Mouse (Mus musculus) heart, embryonic 16.5 days (tissue): ENCODE results near the gene Lrrc75b. TPM values are rescaled to one million over a fixed set of nuclear protein-coding genes. Genes with fewer than 3 reads are reported as not detected.
"Not testable (repeated sequence)": the region's sequence is repeated elsewhere in the genome, so short reads cannot be mapped to it uniquely, and the experiment has no call there.

ENCODE experiments used
- ATAC-seq: fragments of 200-750 bp; cut with Nextera tagmentation; replicated peaks from 2 replicates; pipeline ENCODE4 v1.8.0; 2017; ENCODE audit warnings: moderate number of reproducible peaks; ENCODE audit not compliant: insufficient read depth, low FRiP score; ENCODE audit errors: extremely low read depth
- H3K27ac ChIP-seq: fragments of 300-500 bp; sonication (generic); 2 replicates; pipeline ENCODE4 v1.5.1; 2014; ENCODE audit warnings: mild to moderate bottlenecking, low read length, control low read depth, moderate library complexity
- H3K27me3 ChIP-seq: fragments of 300-500 bp; sonication (generic); 2 replicates; pipeline ENCODE4 v1.6.1; 2014; ENCODE audit warnings: low read length, mixed read lengths; ENCODE audit not compliant: control insufficient read depth, insufficient read depth
- H3K36me3 ChIP-seq: fragments of 300-500 bp; sonication (generic); 2 replicates; pipeline ENCODE4 v1.6.1; 2014; ENCODE audit not compliant: control insufficient read depth, insufficient read depth
- H3K4me1 ChIP-seq: fragments of 300-500 bp; sonication (generic); 2 replicates; pipeline ENCODE4 v1.6.1; 2014; ENCODE audit warnings: low read length, mixed read lengths; ENCODE audit not compliant: control insufficient read depth, insufficient read depth
- H3K4me2 ChIP-seq: fragments of 300-500 bp; sonication (generic); 2 replicates; pipeline ENCODE4 v1.6.1; 2014; ENCODE audit warnings: low read depth, mild to moderate bottlenecking, control low read depth, low read length
- H3K4me3 ChIP-seq: fragments of 300-500 bp; sonication (generic); 2 replicates; pipeline ENCODE4 v1.5.1; 2014; ENCODE audit warnings: mild to moderate bottlenecking, control low read depth, low read length
- H3K9ac ChIP-seq: fragments of 300-500 bp; sonication (generic); 2 replicates; pipeline ENCODE4 v1.6.1; 2014; ENCODE audit warnings: low read length, control low read depth
- H3K9me3 ChIP-seq: fragments of 300-500 bp; sonication (generic); replicated peaks from 2 replicates; pipeline ENCODE4 v1.6.1; 2016; ENCODE audit warnings: low read length; ENCODE audit not compliant: control insufficient read depth
- WGBS: fragments of 180-500 bp; shearing (Covaris S2); extraction: QIAGEN DNeasy Blood & Tissue Kit; methylation state at CpG from one replicate; pipeline ENCODE4 v1.1.7; 2014; 5-methylcytosine and 5-hydroxymethylcytosine counted together
- polyA plus RNA-seq: library from polyadenylated mRNA; unstranded; fragments of >200 nt; fragmentation: Nextera tagmentation; extraction: Ambion mirVana; gene quantifications from 2 replicates; pipeline ENCODE4 v1.2.1, GENCODE M21; 2015

Gene Lrrc75b
- polyA plus RNA-seq, 1 experiment from 2014 or later = 2.7 TPM

GRCm38 (mm10) chr10:75534216-75534615 lies 25.9 kb downstream of the Lrrc75b start:
- Histone ChIP-seq H3K4me2 (no peak overlapping the region), H3K9ac (no peak overlapping the region), H3K4me3 (no peak overlapping the region), H3K27me3 (no peaks in the 10 kb centered on the region), H3K9me3 (no peaks in the 10 kb centered on the region), H3K4me1 (peaks cover 21% of the 10 kb centered on the region), H3K36me3 (peaks cover 16% of the 10 kb centered on the region), H3K27ac (peak overlapping the region; percentile 72)
- ATAC-seq = no peak
- 90% methylated on average over 8 of the region's 8 CpGs for WGBS

- 84% methylated on average over 9 of the region's 9 CpGs for WGBS
- no peak overlapping the region for H3K9ac ChIP-seq
- no peak for ATAC-seq
- H3K4me3 ChIP-seq = no peak overlapping the region
- H3K36me3 ChIP-seq = peaks cover 19% of the 10 kb centered on the region
- H3K4me1 ChIP-seq = peaks cover 21% of the 10 kb centered on the region
- H3K4me2 ChIP-seq = no peak overlapping the region
- no peaks in the 10 kb centered on the region for H3K27me3 ChIP-seq
- no peak overlapping the region for H3K27ac ChIP-seq
- H3K9me3 ChIP-seq = no peaks in the 10 kb centered on the region
Observed at GRCm38 (mm10) chr10:75531532-75532090, 28.5 kb downstream of the Lrrc75b start.

- H3K27me3 ChIP-seq = no peaks in the 10 kb centered on the region
Observed at GRCm38 (mm10) chr10:75530322-75530721, 29.8 kb downstream of the Lrrc75b start.

GRCm38 (mm10) chr10:75525450-75525849 lies 34.7 kb downstream of the Lrrc75b start:
- not testable (repeated sequence) for H3K27ac ChIP-seq, H3K9ac ChIP-seq, H3K27me3 ChIP-seq, H3K4me2 ChIP-seq, H3K4me1 ChIP-seq, H3K4me3 ChIP-seq, ATAC-seq, H3K9me3 ChIP-seq
- 94% methylated on average over 9 of the region's 9 CpGs for WGBS
- peaks cover 29% of the 10 kb centered on the region for H3K36me3 ChIP-seq

More at GRCm38 (mm10) chr10:75530322-75530721, 29.8 kb downstream of the Lrrc75b start:
- Histone ChIP-seq H3K36me3 (peaks cover 19% of the 10 kb centered on the region), H3K9me3 (no peaks in the 10 kb centered on the region), H3K4me3 (no peak overlapping the region), H3K4me1 (peaks cover 14% of the 10 kb centered on the region), H3K4me2 (no peak overlapping the region), H3K9ac (no peak overlapping the region), H3K27ac (no peak overlapping the region)
- 94% methylated on average over 2 of the region's 2 CpGs for WGBS
- ATAC-seq = no peak

GRCm38 (mm10) chr10:75521643-75522042 lies 38.5 kb downstream of the Lrrc75b start:
- H3K9me3 ChIP-seq = no peaks in the 10 kb centered on the region
- WGBS = 92% methylated on average over 4 of the region's 4 CpGs
- peaks cover 34% of the 10 kb centered on the region for H3K36me3 ChIP-seq
- no peak overlapping the region for H3K27ac ChIP-seq
- H3K4me1 ChIP-seq = peaks cover 18% of the 10 kb centered on the region
- no peak for ATAC-seq
- no peak overlapping the region for H3K4me3 ChIP-seq
- no peak overlapping the region for H3K4me2 ChIP-seq
- H3K9ac ChIP-seq = no peak overlapping the region
- H3K27me3 ChIP-seq = no peaks in the 10 kb centered on the region

- Histone ChIP-seq H3K4me2 (no peak overlapping the region), H3K4me1 (peaks cover 27% of the 10 kb centered on the region), H3K27ac (no peak overlapping the region), H3K9ac (no peak overlapping the region), H3K27me3 (no peaks in the 10 kb centered on the region), H3K9me3 (no peaks in the 10 kb centered on the region), H3K36me3 (peaks cover 34% of the 10 kb centered on the region), H3K4me3 (no peak overlapping the region)
- 90% methylated on average over 5 of the region's 5 CpGs for WGBS
- no peak for ATAC-seq
Observed at GRCm38 (mm10) chr10:75520581-75520980, 39.5 kb downstream of the Lrrc75b start.

GRCm38 (mm10) chr10:75517758-75518143 lies 42.4 kb downstream of the Lrrc75b start, which contains the start of gene Gucd1:
Gucd1 (minus strand) TSS chr10:75517972.
- H3K27ac ChIP-seq = peak within 1 kb of the TSS; percentile 100
- peak within 1 kb of the TSS; percentile 98 for H3K4me3 ChIP-seq
- peaks cover 21% of the 10 kb centered on the region for H3K36me3 ChIP-seq
- H3K9me3 ChIP-seq = no peaks in the 10 kb centered on the region
- no peaks in the 10 kb centered on the region for H3K27me3 ChIP-seq
- peaks cover 34% of the 10 kb centered on the region for H3K4me1 ChIP-seq
- H3K4me2 ChIP-seq = peak within 1 kb of the TSS; percentile 98
- H3K9ac ChIP-seq = peak within 1 kb of the TSS; percentile 97
- 0% methylated on average over 20 of the region's 20 CpGs for WGBS
- peak; percentile 87 for ATAC-seq

GRCm38 (mm10) chr10:75517073-75517757 lies 42.9 kb downstream of the Lrrc75b start, which contains the start of gene Snrpd3:
Snrpd3 (plus strand) TSS chr10:75517551.
- peak within 1 kb of the TSS; percentile 100 for H3K27ac ChIP-seq
- H3K9me3 ChIP-seq = no peaks in the 10 kb centered on the region

GRCm38 (mm10) chr10:75516724-75517072 lies 43.4 kb downstream of the Lrrc75b start:
- 1% methylated on average over 12 of the region's 12 CpGs for WGBS
- no peak for ATAC-seq
- peaks cover 19% of the 10 kb centered on the region for H3K36me3 ChIP-seq
- H3K9ac ChIP-seq = peak overlapping the region; percentile 96
- H3K27ac ChIP-seq = peak overlapping the region; percentile 100
- peak overlapping the region; percentile 98 for H3K4me3 ChIP-seq
- peak overlapping the region; percentile 84 for H3K4me2 ChIP-seq
- H3K4me1 ChIP-seq = peaks cover 34% of the 10 kb centered on the region
- H3K27me3 ChIP-seq = no peaks in the 10 kb centered on the region
- H3K9me3 ChIP-seq = no peaks in the 10 kb centered on the region

More at GRCm38 (mm10) chr10:75517073-75517757, 42.9 kb downstream of the Lrrc75b start, which contains the start of gene Snrpd3:
- Histone ChIP-seq H3K27me3 (no peaks in the 10 kb centered on the region), H3K4me3 (peak within 1 kb of the TSS; percentile 98), H3K4me1 (peaks cover 34% of the 10 kb centered on the region), H3K36me3 (peaks cover 21% of the 10 kb centered on the region), H3K4me2 (peak within 1 kb of the TSS; percentile 98), H3K9ac (peak within 1 kb of the TSS; percentile 97)
- WGBS = 1% methylated on average over 50 of the region's 52 CpGs
- ATAC-seq = peak; percentile 96
